Mouse (Mus musculus) lung, embryonic 14.5 days (tissue): Measurements from ENCODE around the gene Gsta4. TPM values are rescaled to one million over a fixed set of nuclear protein-coding genes. Genes with fewer than 3 reads are reported as not detected.
A peak's percentile ranks its signal among the peaks of the same experiment; 100 is the strongest.

Experiments used
- ATAC-seq: fragments of 200-750 bp; cut with Nextera tagmentation; 2 replicates; pipeline ENCODE4 v1.8.0; 2017; ENCODE audit warnings: mild to moderate bottlenecking, moderate TSS enrichment, moderate library complexity; ENCODE audit not compliant: insufficient read depth
- DNase-seq: peaks from one replicate; pipeline ENCODE4 v3.0.0-alpha.2; 2015
- H3K27ac ChIP-seq: fragments of 300-500 bp; sonication (generic); 2 replicates; pipeline ENCODE4 v1.5.1; 2014; ENCODE audit warnings: low read depth, mild to moderate bottlenecking, moderate library complexity
- H3K27me3 ChIP-seq: fragments of 300-500 bp; sonication (generic); 2 replicates; pipeline ENCODE4 v1.6.1; 2014; ENCODE audit warnings: low read length, control low read depth; ENCODE audit not compliant: insufficient read depth
- H3K36me3 ChIP-seq: fragments of 300-500 bp; sonication (generic); 2 replicates; pipeline ENCODE4 v1.6.1; 2014; ENCODE audit warnings: control low read depth; ENCODE audit not compliant: insufficient read depth
- H3K4me1 ChIP-seq: fragments of 300-500 bp; sonication (generic); 2 replicates; pipeline ENCODE4 v1.6.1; 2014; ENCODE audit warnings: antibody characterized with exemption, control low read depth; ENCODE audit not compliant: insufficient read depth
- H3K4me2 ChIP-seq: fragments of 300-500 bp; sonication (generic); 2 replicates; pipeline ENCODE4 v1.6.1; 2014; ENCODE audit warnings: mild to moderate bottlenecking
- H3K4me3 ChIP-seq: fragments of 300-500 bp; sonication (generic); 2 replicates; pipeline ENCODE4 v1.5.1; 2014; ENCODE audit warnings: low read depth, low read length
- H3K9ac ChIP-seq: fragments of 300-500 bp; sonication (generic); 2 replicates; pipeline ENCODE4 v1.6.1; 2014
- H3K9me3 ChIP-seq: fragments of 300-500 bp; sonication (generic); 2 replicates; pipeline ENCODE4 v1.6.1; 2016; ENCODE audit warnings: low read depth, low read length, control low read depth
- CTCF ChIP-seq: IDR thresholded peaks from 2 replicates; pipeline ENCODE4 v1.5.1; 2016; ENCODE audit warnings: antibody characterized with exemption, low read depth
- WGBS: fragments of 180-500 bp; shearing (Covaris S2); extraction: QIAGEN DNeasy Blood & Tissue Kit; methylation state at CpG from one replicate; pipeline ENCODE4 v1.1.7; 2014; 5-methylcytosine and 5-hydroxymethylcytosine counted together
- polyA plus RNA-seq: library from polyadenylated mRNA; unstranded; fragments of >200 nt; fragmentation: Nextera tagmentation; extraction: Ambion mirVana; gene quantifications from 2 replicates; pipeline ENCODE4 v1.2.1, GENCODE M21; 2014

The Gsta4 gene
- polyA plus RNA-seq, 1 experiment from 2014 or later: 48.4 TPM

- no peaks in the 10 kb centered on the region for H3K4me1 ChIP-seq
- H3K4me2 ChIP-seq: no peak overlapping the region
- no peak overlapping the region for H3K4me3 ChIP-seq
- H3K9ac ChIP-seq: no peak overlapping the region
- no peak for TF ChIP-seq CTCF
- WGBS: 94% methylated on average over 9 of the region's 9 CpGs
- DNase-seq: no peak
- H3K36me3 ChIP-seq: no peaks in the 10 kb centered on the region
- H3K27me3 ChIP-seq: no peaks in the 10 kb centered on the region
- ATAC-seq: no peak
- H3K9me3 ChIP-seq: no peaks in the 10 kb centered on the region
- H3K27ac ChIP-seq: no peak overlapping the region
Observed at GRCm38 (mm10) chr9:78197801-78198200, 15.2 kb downstream of the Gsta4 start.

GRCm38 (mm10) chr9:78204194-78204593 lies 21.6 kb downstream of the Gsta4 start:
- no peak for TF ChIP-seq CTCF
- no peak overlapping the region for H3K27ac ChIP-seq
- peak; percentile 38 for DNase-seq
- H3K27me3 ChIP-seq: no peaks in the 10 kb centered on the region
- ATAC-seq: no peak
- no peak overlapping the region for H3K4me3 ChIP-seq
- H3K36me3 ChIP-seq: peaks cover 11% of the 10 kb centered on the region; the same call in 1 of the 2 replicates
- no peak overlapping the region for H3K4me2 ChIP-seq
- H3K9ac ChIP-seq: no peak overlapping the region
- no peaks in the 10 kb centered on the region for H3K9me3 ChIP-seq
- 71% methylated on average over 6 of the region's 6 CpGs for WGBS
- no peaks in the 10 kb centered on the region for H3K4me1 ChIP-seq

- ATAC-seq (no peak), DNase-seq (no peak)
- H3K27me3 ChIP-seq: no peaks in the 10 kb centered on the region
- H3K4me1 ChIP-seq: no peaks in the 10 kb centered on the region
- peaks cover 11% of the 10 kb centered on the region; the same call in 1 of the 2 replicates for H3K36me3 ChIP-seq
- H3K9me3 ChIP-seq: no peaks in the 10 kb centered on the region
- no peak for TF ChIP-seq CTCF
- no peak overlapping the region for H3K4me2 ChIP-seq
- no peak overlapping the region for H3K27ac ChIP-seq
- WGBS: 48% methylated on average over 4 of the region's 4 CpGs
- H3K4me3 ChIP-seq: no peak overlapping the region
- no peak overlapping the region for H3K9ac ChIP-seq
Observed at GRCm38 (mm10) chr9:78208956-78209355, 26.4 kb downstream of the Gsta4 start.

- Histone ChIP-seq H3K27me3 (no peaks in the 10 kb centered on the region), H3K4me3 (no peak overlapping the region), H3K9ac (no peak overlapping the region), H3K4me1 (no peaks in the 10 kb centered on the region), H3K9me3 (no peaks in the 10 kb centered on the region), H3K4me2 (no peak overlapping the region), H3K36me3 (peaks cover 6% of the 10 kb centered on the region; the same call in 1 of the 2 replicates), H3K27ac (no peak overlapping the region)
- TF ChIP-seq CTCF: no peak
- 89% methylated on average over 3 of the region's 3 CpGs for WGBS
- no peak for ATAC-seq
- DNase-seq: no peak
Observed at GRCm38 (mm10) chr9:78210079-78210478, 27.5 kb downstream of the Gsta4 start.

- no peak for DNase-seq
- peaks cover 5% of the 10 kb centered on the region; the same call in 1 of the 2 replicates for H3K36me3 ChIP-seq
- H3K9me3 ChIP-seq: no peaks in the 10 kb centered on the region
- WGBS: 90% methylated on average over 2 of the region's 2 CpGs
- TF ChIP-seq CTCF: no peak
- no peak overlapping the region for H3K27ac ChIP-seq
- H3K4me3 ChIP-seq: no peak overlapping the region
- no peaks in the 10 kb centered on the region for H3K4me1 ChIP-seq
- ATAC-seq: no peak
- no peak overlapping the region for H3K4me2 ChIP-seq
- H3K9ac ChIP-seq: no peak overlapping the region
- no peaks in the 10 kb centered on the region for H3K27me3 ChIP-seq
Observed at GRCm38 (mm10) chr9:78210821-78211220, 28.2 kb downstream of the Gsta4 start.

- TF ChIP-seq CTCF: no peak
- WGBS: 84% methylated on average over 3 of the region's 3 CpGs
- ATAC-seq: no peak
- Histone ChIP-seq H3K9me3 (no peaks in the 10 kb centered on the region), H3K4me3 (no peak overlapping the region), H3K4me2 (no peak overlapping the region), H3K27ac (no peak overlapping the region), H3K4me1 (no peaks in the 10 kb centered on the region), H3K36me3 (0 out of 2 replicates have a peak, but pooled peaks cover 3% of the 10 kb centered on the region), H3K27me3 (no peaks in the 10 kb centered on the region), H3K9ac (no peak overlapping the region)
- no peak for DNase-seq
Observed at GRCm38 (mm10) chr9:78211521-78211920, 28.9 kb downstream of the Gsta4 start.

- no peaks in the 10 kb centered on the region for H3K27me3 ChIP-seq
- no peak overlapping the region for H3K9ac ChIP-seq
- peak; percentile 51 for DNase-seq
- H3K36me3 ChIP-seq: 0 out of 2 replicates have a peak, but pooled peaks cover 3% of the 10 kb centered on the region
- no peak overlapping the region for H3K27ac ChIP-seq
- no peak overlapping the region for H3K4me2 ChIP-seq
- TF ChIP-seq CTCF: no peak
- ATAC-seq: peak; percentile 65; the same call in 1 of the 2 replicates
- 50% methylated on average over 7 of the region's 7 CpGs for WGBS
- H3K4me3 ChIP-seq: no peak overlapping the region
- H3K4me1 ChIP-seq: no peaks in the 10 kb centered on the region
- H3K9me3 ChIP-seq: no peaks in the 10 kb centered on the region
Observed at GRCm38 (mm10) chr9:78212341-78213049, 29.9 kb downstream of the Gsta4 start.
